Mouse (Mus musculus): Measurements from ENCODE around the gene Myo10. TPM values are rescaled to one million over a fixed set of nuclear protein-coding genes. Genes with fewer than 3 reads are reported as not detected.

The Myo10 gene
- polyA plus RNA-seq, 1 experiment from 2014 or later, result 14.3 TPM

DNA sequence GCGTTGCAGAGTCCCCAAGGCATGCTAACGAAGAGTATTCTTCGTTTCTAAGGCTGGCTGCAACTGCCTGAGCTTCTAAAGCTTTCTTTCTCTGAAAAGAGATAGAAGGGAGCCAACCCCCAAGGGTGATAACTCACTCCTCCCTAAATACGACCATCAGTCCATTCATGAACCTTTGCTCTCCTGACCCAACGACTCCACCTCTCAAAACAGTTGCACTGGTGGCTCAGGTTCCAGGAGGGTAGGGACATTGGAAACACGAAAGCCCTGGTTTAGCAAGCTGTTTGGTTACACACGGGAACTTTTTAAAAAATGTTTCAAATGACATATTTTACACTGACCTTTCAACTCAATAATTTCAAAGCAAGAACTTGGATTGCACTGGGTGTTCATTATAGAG is 29.5 kb downstream of the Myo10 start:
- no peak overlapping the region for H3K9ac ChIP-seq
- H3K27me3 ChIP-seq (replicated peaks), result peaks cover 66% of the 10 kb centered on the region
- no peaks in the 10 kb centered on the region; the same call in 1 of the 2 replicates for H3K9me3 ChIP-seq (replicated peaks)
- H3K4me2 ChIP-seq, result no peak overlapping the region
- no peak overlapping the region for H3K4me3 ChIP-seq
- H3K36me3 ChIP-seq, result no peaks in the 10 kb centered on the region
- no peak overlapping the region for H3K27ac ChIP-seq (ENCODE audit: poor library complexity, severe bottlenecking)
- WGBS, result 71% methylated on average over 7 of the region's 7 CpGs
- peaks cover 20% of the 10 kb centered on the region for H3K4me1 ChIP-seq (replicated peaks)
- ATAC-seq (ENCODE audit: insufficient number of reproducible peaks, low FRiP score), result no peak

DNA sequence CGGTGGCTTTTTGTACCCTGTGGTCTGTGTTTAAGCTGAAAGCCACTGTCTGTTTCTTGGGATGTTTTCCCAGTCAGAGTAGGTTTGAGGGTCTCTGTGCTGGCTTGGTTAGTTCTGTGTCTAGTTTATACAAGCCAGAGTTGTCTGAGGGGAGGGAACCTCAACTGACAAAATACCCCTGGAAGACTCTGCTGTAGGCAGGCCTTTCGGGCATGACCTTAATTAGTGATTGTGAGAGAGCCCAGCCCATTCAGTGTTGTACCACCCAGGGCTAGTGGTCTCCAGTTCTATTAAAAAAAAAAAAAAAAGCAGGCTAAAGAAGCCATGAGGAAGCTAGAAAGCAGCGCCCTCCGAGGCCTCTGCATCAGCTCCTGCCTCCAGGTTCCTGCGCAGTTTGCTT is 30.0 kb downstream of the Myo10 start:
- peaks cover 20% of the 10 kb centered on the region for H3K4me1 ChIP-seq (replicated peaks)
- H3K27ac ChIP-seq (ENCODE audit: poor library complexity, severe bottlenecking), result no peak overlapping the region
- ATAC-seq (ENCODE audit: insufficient number of reproducible peaks, low FRiP score), result no peak
- 84% methylated on average over 5 of the region's 5 CpGs for WGBS
- peaks cover 61% of the 10 kb centered on the region for H3K27me3 ChIP-seq (replicated peaks)
- no peak overlapping the region for H3K4me3 ChIP-seq
- H3K9ac ChIP-seq, result no peak overlapping the region
- H3K9me3 ChIP-seq (replicated peaks), result no peaks in the 10 kb centered on the region; the same call in 1 of the 2 replicates
- no peaks in the 10 kb centered on the region for H3K36me3 ChIP-seq
- H3K4me2 ChIP-seq, result no peak overlapping the region

DNA sequence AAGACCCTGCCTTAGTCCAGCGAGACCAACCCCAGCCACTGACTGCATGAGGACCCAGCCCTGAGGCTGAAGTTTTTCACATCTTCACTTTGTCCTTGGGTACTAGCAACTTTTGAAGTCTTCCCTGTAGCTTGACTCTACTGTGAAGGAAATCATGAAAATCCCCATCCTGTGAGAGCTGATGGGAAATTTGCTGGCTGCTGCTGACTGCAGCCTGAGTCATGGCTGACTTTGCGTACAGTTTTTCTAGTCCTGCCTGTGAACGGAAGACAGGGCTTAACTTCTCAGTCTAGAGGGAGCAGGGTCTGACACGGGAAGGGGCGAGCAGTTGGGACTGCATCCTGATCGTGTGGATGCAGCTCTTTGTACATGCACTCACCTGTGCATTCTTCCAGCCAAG is 30.6 kb downstream of the Myo10 start:
- no peak for ATAC-seq (ENCODE audit: insufficient number of reproducible peaks, low FRiP score)
- Histone ChIP-seq H3K27me3 (replicated peaks) (peaks cover 61% of the 10 kb centered on the region), H3K27ac (ENCODE audit: poor library complexity, severe bottlenecking) (no peak overlapping the region)

DNA sequence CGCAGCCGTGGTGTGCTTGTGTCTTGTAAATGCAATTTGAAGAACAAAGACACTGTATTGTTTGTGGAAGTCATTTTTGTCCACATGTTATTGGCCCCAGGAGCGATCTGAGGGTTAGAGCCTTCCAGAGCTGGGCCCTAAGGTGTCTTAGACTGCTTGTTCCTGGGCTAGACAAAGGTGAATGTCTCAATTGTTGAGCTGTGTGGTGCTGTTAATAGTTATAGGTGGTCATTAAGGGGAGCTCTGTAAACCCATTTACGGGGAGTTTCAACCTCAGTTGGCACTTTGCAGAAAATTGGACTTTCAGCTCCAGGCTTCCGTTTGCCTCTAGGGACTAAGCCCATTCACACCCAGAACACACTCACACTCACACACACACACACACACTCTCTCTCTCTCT is 31.4 kb downstream of the Myo10 start:
- no peak for ATAC-seq (ENCODE audit: insufficient number of reproducible peaks, low FRiP score)
- H3K4me2 ChIP-seq, result no peak overlapping the region
- H3K27me3 ChIP-seq (replicated peaks), result peaks cover 57% of the 10 kb centered on the region
- no peak overlapping the region for H3K4me3 ChIP-seq
- no peaks in the 10 kb centered on the region for H3K36me3 ChIP-seq
- no peak overlapping the region for H3K27ac ChIP-seq (ENCODE audit: poor library complexity, severe bottlenecking)
- WGBS, result 87% methylated on average over 5 of the region's 5 CpGs
- peaks cover 20% of the 10 kb centered on the region for H3K4me1 ChIP-seq (replicated peaks)
- H3K9ac ChIP-seq, result no peak overlapping the region
- H3K9me3 ChIP-seq (replicated peaks), result no peaks in the 10 kb centered on the region

More for the DNA sequence above, 30.6 kb downstream of the Myo10 start:
- no peaks in the 10 kb centered on the region; the same call in 1 of the 2 replicates for H3K9me3 ChIP-seq (replicated peaks)
- no peak overlapping the region for H3K9ac ChIP-seq
- no peaks in the 10 kb centered on the region for H3K36me3 ChIP-seq
- H3K4me3 ChIP-seq, result no peak overlapping the region
- 75% methylated on average over 6 of the region's 6 CpGs for WGBS
- H3K4me1 ChIP-seq (replicated peaks), result peaks cover 20% of the 10 kb centered on the region
- no peak overlapping the region for H3K4me2 ChIP-seq

DNA sequence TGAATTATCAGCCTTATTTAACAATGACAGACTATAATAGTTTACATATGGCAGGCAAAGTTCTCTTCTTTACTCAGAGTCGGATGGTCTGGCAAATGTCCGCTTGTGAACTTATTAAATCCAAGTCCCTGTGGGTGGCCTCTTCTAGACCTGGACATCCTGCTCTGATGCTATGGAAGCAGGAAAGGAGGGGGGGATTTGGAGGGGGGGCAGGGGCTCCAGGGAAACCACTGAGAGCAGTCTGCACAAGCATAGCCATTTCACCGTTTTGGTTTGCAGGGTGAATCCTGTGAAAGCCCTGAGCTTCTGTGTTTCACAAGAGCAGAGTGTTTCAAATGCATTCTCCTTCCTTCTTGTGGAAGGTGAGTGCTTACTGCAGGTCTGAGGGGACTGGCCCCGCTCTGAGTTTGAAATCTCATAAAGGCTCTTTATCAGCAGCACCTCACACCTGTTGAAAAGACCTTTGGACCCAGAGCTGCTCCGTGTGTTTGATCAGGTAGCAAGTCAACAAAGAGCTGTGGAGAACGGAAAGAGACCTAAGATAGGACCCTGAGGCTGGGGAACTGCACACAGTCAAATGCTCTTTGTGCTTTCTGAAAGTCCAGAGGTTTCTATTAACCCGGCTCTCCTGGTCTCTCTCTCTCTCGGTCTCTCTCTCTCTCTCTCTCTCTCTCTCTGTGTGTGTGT is 40.7 kb downstream of the Myo10 start:
- 0 out of 2 replicates have a peak, but pooled peaks cover 5% of the 10 kb centered on the region for H3K36me3 ChIP-seq
- H3K4me2 ChIP-seq, result peak overlapping the region; percentile 0; the same call in 1 of the 2 replicates
- H3K4me1 ChIP-seq (replicated peaks), result peaks cover 10% of the 10 kb centered on the region
- ATAC-seq (ENCODE audit: insufficient number of reproducible peaks, low FRiP score), result peak; percentile 33; the same call in 1 of the 2 replicates
- peaks cover 16% of the 10 kb centered on the region; the same call in 1 of the 2 replicates for H3K27me3 ChIP-seq (replicated peaks)
- H3K9me3 ChIP-seq (replicated peaks), result no peaks in the 10 kb centered on the region
- H3K9ac ChIP-seq, result no peak overlapping the region
- H3K4me3 ChIP-seq, result no peak overlapping the region
- 21% methylated on average over 8 of the region's 8 CpGs for WGBS
- no peak overlapping the region for H3K27ac ChIP-seq (ENCODE audit: poor library complexity, severe bottlenecking)

DNA sequence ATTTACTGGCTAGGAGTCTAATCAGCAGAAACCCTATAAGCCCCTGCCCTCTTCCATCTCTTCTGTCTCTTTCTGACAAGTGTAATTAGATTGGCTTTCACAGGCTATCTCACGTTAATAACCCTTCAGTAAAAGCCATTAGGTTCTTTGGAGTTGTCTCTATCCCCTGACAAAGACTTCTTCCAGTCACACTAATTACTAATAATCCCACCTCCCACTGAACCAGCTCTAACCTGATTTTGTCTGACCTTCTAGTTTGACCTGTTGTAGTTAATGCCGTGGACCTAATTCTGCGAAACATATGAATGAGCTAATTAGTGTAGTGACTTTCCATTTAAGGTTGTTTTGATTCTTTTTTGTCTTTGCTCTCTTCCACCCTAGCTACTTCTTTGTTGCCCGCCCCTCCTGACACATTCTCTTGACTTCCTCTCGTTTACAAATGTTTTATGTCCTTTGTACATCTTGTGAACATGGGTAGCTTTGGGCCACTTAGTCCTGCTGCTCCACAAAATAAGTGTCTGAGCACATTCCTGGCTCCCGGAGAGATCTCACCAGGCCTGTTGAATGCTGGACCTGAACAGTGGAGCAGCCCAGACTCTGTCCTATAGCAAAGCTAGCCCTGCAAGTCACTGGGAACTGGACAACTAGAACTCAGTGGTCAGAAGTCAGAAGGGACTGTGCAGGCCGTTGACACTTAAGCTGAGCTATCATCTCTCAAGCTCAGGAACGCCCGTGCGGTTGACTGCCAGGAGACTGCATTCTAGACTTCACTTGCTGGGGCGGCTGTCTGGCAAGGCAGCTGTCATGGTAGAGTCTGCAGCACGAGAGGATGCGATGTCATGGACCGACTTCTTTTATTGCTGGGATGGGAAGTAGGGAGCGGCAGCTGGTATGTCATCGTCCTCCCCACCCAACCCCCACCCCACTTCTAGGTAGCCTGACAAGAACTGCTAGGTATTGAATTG is 47.2 kb downstream of the Myo10 start:
- Histone ChIP-seq H3K27ac (ENCODE audit: poor library complexity, severe bottlenecking) (no peak overlapping the region), H3K4me2 (no peak overlapping the region), H3K36me3 (0 out of 2 replicates have a peak, but pooled peaks cover 5% of the 10 kb centered on the region), H3K27me3 (replicated peaks) (0 out of 2 replicates have a peak, but pooled peaks cover 15% of the 10 kb centered on the region), H3K9me3 (replicated peaks) (no peaks in the 10 kb centered on the region), H3K4me3 (no peak overlapping the region), H3K9ac (no peak overlapping the region), H3K4me1 (replicated peaks) (peaks cover 8% of the 10 kb centered on the region)
- ATAC-seq (ENCODE audit: insufficient number of reproducible peaks, low FRiP score), result no peak
- WGBS, result 58% methylated on average over 16 of the region's 16 CpGs

DNA sequence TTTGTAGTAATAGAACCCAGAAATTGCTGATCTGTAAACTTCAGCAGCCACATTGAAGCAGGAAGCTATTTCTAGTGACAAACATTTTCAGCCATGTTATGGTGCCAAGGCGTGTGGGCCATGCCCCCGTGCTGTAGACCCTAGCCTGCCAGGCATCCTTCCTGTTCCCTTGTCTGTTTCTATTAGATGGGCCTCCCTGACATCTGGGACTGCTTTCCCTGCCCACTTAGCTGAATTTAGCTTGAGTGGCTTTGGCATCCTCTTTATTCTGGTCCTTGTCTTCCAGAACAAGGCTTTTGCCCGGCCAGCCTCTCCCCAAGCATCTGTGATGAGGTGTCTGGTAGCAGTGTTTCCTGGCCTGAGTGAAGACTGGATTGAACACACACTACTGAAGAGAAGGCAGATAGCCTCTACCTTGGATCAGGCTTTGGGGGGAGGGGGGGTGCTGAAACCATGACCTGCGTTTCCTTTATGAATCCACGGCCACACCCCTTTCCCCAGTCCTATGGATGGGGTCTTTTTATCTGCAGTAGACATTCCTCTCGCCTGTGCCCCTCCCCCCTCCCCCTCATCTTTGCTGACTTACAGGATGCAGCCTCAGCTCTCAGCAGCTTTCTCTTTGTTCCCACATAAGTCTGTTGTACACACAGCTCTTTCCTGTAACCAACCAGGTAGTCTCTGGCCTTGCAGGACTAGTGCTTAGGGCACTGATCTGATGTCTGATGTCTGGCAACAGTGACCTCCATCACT is 51.1 kb downstream of the Myo10 start:
- peaks cover 32% of the 10 kb centered on the region for H3K27me3 ChIP-seq (replicated peaks)
- H3K4me2 ChIP-seq, result no peak overlapping the region
- H3K9me3 ChIP-seq (replicated peaks), result 0 out of 2 replicates have a peak, but pooled peaks cover 4% of the 10 kb centered on the region
- no peaks in the 10 kb centered on the region for H3K36me3 ChIP-seq
- no peak overlapping the region for H3K4me3 ChIP-seq
- 24% methylated on average over 6 of the region's 6 CpGs for WGBS
- H3K4me1 ChIP-seq (replicated peaks), result peaks cover 8% of the 10 kb centered on the region
- no peak overlapping the region for H3K9ac ChIP-seq
- ATAC-seq (ENCODE audit: insufficient number of reproducible peaks, low FRiP score), result peak; percentile 41; the same call in 1 of the 2 replicates
- H3K27ac ChIP-seq (ENCODE audit: poor library complexity, severe bottlenecking), result no peak overlapping the region

DNA sequence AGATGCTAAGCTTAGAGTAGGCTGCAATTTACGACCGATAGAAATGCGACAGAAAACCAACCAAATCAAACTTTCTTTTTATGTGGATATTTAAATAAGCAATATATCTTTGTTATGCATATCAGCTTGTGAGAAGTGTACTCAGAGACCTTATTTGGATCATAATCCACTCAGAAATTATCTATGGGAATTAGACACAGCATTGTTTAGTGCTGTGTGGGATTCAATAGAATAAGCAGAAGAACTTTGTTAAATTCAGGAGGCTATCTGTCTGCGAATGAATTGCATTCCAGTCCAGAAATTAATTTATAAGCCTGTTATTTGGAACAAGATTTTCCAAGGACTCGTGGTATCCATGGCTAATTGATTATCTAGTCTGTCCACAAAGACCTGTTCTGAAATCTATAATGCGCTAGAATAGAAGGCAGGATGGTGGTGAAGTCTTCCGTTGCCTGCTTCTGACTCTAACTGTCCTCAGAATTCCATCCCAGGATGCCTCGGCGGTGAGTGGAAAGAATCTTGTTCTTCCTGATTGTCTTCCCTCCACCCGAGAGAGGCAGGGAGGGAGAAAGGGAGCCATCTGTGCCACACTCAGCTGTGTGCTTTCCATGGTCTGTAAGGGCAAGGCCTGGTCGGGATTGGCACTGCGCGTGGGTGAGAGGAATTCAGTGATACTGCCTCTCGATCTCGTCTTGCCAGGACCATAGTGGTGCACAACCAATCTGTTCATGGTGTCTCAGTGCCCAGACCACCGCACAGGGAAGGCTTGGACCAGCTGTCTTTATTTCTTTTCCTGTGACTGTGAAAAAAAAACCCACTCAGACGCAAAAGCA is 52.0 kb downstream of the Myo10 start:
- Histone ChIP-seq H3K9me3 (replicated peaks) (0 out of 2 replicates have a peak, but pooled peaks cover 4% of the 10 kb centered on the region), H3K4me1 (replicated peaks) (peaks cover 13% of the 10 kb centered on the region), H3K4me2 (no peak overlapping the region), H3K4me3 (no peak overlapping the region), H3K27ac (ENCODE audit: poor library complexity, severe bottlenecking) (no peak overlapping the region), H3K9ac (no peak overlapping the region), H3K27me3 (replicated peaks) (peaks cover 29% of the 10 kb centered on the region), H3K36me3 (no peaks in the 10 kb centered on the region)
- ATAC-seq (ENCODE audit: insufficient number of reproducible peaks, low FRiP score), result no peak
- 84% methylated on average over 17 of the region's 17 CpGs for WGBS

DNA sequence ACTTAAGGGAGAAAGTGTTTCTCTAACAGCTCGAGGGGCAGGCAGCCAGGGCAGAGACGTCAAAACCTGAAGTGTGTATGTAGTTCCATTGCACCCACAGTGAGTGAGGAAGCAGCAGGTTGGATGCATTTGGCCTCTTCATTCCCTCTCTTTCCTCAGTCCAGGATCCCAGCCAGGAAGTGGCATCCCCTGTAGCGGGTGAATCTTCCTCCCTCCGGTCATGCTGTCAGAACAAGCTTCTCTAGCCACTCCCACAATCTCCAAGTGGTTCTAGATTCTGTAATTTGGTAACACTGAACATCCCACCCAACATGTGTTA is 52.6 kb downstream of the Myo10 start:
- Histone ChIP-seq H3K27me3 (replicated peaks) (peaks cover 29% of the 10 kb centered on the region), H3K9ac (no peak overlapping the region), H3K4me2 (no peak overlapping the region), H3K4me1 (replicated peaks) (peaks cover 19% of the 10 kb centered on the region), H3K36me3 (no peaks in the 10 kb centered on the region), H3K4me3 (no peak overlapping the region), H3K9me3 (replicated peaks) (0 out of 2 replicates have a peak, but pooled peaks cover 4% of the 10 kb centered on the region), H3K27ac (ENCODE audit: poor library complexity, severe bottlenecking) (no peak overlapping the region)
- 91% methylated on average over 4 of the region's 4 CpGs for WGBS
- ATAC-seq (ENCODE audit: insufficient number of reproducible peaks, low FRiP score), result no peak

DNA sequence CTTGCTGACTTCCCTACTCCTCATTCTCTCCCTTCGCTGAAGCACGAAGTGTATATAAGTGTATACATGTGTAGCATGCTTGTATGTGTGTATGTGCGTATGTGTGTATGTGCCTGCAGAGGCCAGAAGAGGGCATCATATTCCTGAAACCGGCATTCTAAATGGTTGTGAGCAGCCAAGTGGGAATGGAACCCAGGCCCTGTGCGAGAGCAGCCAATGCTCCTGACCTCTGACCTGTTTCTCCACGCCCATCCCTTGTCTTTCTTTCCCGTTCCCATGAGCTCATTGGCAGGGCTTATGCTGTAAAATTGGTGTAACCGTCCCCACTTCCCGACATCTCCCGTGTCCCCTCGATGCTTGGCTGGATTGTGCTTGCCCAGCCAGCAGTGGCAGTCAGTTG is 53.0 kb downstream of the Myo10 start:
- 88% methylated on average over 11 of the region's 11 CpGs for WGBS
- Histone ChIP-seq H3K27me3 (replicated peaks) (peaks cover 29% of the 10 kb centered on the region), H3K27ac (ENCODE audit: poor library complexity, severe bottlenecking) (no peak overlapping the region), H3K4me3 (no peak overlapping the region), H3K9ac (no peak overlapping the region), H3K36me3 (no peaks in the 10 kb centered on the region), H3K4me1 (replicated peaks) (peaks cover 24% of the 10 kb centered on the region), H3K4me2 (no peak overlapping the region), H3K9me3 (replicated peaks) (0 out of 2 replicates have a peak, but pooled peaks cover 4% of the 10 kb centered on the region)
- ATAC-seq (ENCODE audit: insufficient number of reproducible peaks, low FRiP score), result no peak

Measured in heart, embryonic 12.5 days (tissue).